12 mouse cellular contexts compared by ENCODE assay signal in the genomic region with DNA sequence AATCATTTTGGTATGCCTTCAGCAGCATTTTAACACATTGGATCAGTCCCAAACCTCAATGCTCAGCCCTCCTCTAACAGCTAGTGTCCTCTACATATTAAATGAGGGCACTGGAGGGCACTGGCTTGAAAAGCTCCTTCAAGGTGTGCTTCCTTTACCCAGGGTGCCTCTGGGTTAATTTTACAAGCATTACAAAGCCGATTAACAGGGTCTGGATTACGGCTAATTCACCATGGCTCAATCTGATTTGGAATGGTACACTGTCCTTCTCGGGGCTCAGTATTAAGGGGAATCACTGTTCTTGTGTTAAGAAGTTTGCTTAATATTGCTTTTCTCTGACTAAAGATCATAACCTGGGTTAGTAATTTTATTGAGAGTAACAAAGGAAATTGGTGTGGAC.
"Had no signal": no experiment of that assay in that cellular context is flagged by ENCODE, and none has a peak within 500 bp of the region (broad histone marks: within the 10 kb centered on the region; RNA-seq: fewer than 3 reads in every experiment).

No protein-coding gene starts in this region.

- DNase-seq: kidney, adult 11 months; thymus, adult 18-20 months had no signal

- H3K4me2 ChIP-seq: intestine, embryonic 15.5 days; kidney, embryonic 15.5 days; limb, embryonic 15.5 days; liver, embryonic 11.5 days; lung, embryonic 14.5 days had no signal

- H3K9me3 ChIP-seq: intestine, embryonic 15.5 days; kidney, embryonic 15.5 days; limb, embryonic 12.5 days; limb, embryonic 15.5 days; neural tube, embryonic 12.5 days had no signal

- H3K27me3 ChIP-seq: intestine, embryonic 15.5 days; kidney, embryonic 15.5 days; limb, embryonic 12.5 days; limb, embryonic 15.5 days; neural tube, embryonic 12.5 days had no signal

- H3K4me3 ChIP-seq: intestine, embryonic 15.5 days; kidney, embryonic 15.5 days; limb, embryonic 12.5 days; limb, embryonic 15.5 days; neural tube, embryonic 12.5 days had no signal

- H3K27ac ChIP-seq: intestine, embryonic 15.5 days; kidney, embryonic 15.5 days; limb, embryonic 12.5 days; limb, embryonic 15.5 days; liver, embryonic 14.5 days; macrophage; neural tube, embryonic 12.5 days had no signal

- H3K4me1 ChIP-seq: intestine, embryonic 15.5 days had no signal

- ATAC-seq: intestine, embryonic 15.5 days; liver, postnatal 0 days had no signal

- H3K9ac ChIP-seq: intestine, embryonic 15.5 days; kidney, embryonic 15.5 days; limb, embryonic 12.5 days; limb, embryonic 15.5 days; liver, embryonic 14.5 days; liver, postnatal 0 days; lung, embryonic 14.5 days; neural tube, embryonic 12.5 days had no signal

- H3K36me3 ChIP-seq: intestine, embryonic 15.5 days had no signal
